Mouse (Mus musculus) macrophage (primary cell): Measurements from ENCODE around the gene 4932415D10Rik. TPM values are rescaled to one million over a fixed set of nuclear protein-coding genes. Genes with fewer than 3 reads are reported as not detected.

Experiments
- H3K27ac ChIP-seq: fragments of 350-480 bp; formaldehyde crosslinking; 2 replicates; pipeline ENCODE4 v1.9.0; 2021
- H3K36me3 ChIP-seq: fragments of 350-480 bp; formaldehyde crosslinking; 2 replicates; pipeline ENCODE4 v1.9.0; 2021; ENCODE audit errors: inconsistent target
- H3K4me3 ChIP-seq: fragments of 350-480 bp; formaldehyde crosslinking; 2 replicates; pipeline ENCODE4 v1.9.0; 2021; ENCODE audit errors: inconsistent target
- H3K79me2 ChIP-seq: fragments of 350-480 bp; formaldehyde crosslinking; 2 replicates; pipeline ENCODE4 v1.9.0; 2021; ENCODE audit errors: inconsistent target
- WGBS: methylation state at CpG from one replicate; pipeline ENCODE4 v1.1.7; 2026; ENCODE audit warnings: inconsistent platforms; ENCODE audit not compliant: missing documents; 5-methylcytosine and 5-hydroxymethylcytosine counted together
- polyA plus RNA-seq: library from polyadenylated mRNA; stranded (reverse); fragments of 250-400 nt; gene quantifications from 3 replicates; pipeline ENCODE4 v1.2.4, GENCODE M21; 2018; ENCODE audit warnings: inconsistent platforms
- total RNA-seq, 78 experiments: library from RNA; depleted of rRNA; stranded (reverse); fragments of 250-400 nt; gene quantifications; 1 replicate in 9 of 78; 2 replicates in 24 of 78; 3 replicates in 43 of 78; 4 replicates in 2 of 78; pipeline ENCODE4 v1.2.4; 2018; ENCODE audit warnings: inconsistent platforms in 56 of 78

The 4932415D10Rik gene
- total RNA-seq (2018; cell fraction: chromatin; rRNA removed): not detected
- total RNA-seq (2018; cell fraction: cytosol; rRNA removed): not detected
- not detected for total RNA-seq (2018; cell fraction: nucleus; rRNA removed)
- polyA plus RNA-seq: not detected in 3 replicates

DNA sequence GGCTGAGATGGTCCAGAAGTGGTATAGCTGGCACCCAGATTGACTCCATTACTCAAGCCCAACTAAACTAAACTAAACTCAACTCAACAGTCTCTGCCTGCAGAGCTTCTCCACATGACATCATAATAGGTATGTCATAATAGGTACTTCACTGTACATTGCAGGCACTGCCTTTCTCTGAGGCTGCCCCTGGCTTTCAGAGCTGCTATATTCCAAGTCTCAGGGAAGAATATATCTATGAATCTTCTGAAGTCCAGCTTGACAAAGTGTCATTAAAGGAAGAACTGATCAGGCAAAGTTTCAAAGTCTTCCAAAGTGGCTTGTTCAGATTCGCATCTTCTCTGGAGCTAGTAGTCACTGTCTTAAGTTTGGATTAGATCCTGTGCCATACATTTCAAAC lies at the start of gene 4932415D10Rik:
Gene 4932415D10Rik, minus strand, starts transcription at position 101 of the 400 bp plus-strand sequence.
- Histone ChIP-seq H3K79me2 (no peaks in the 10 kb centered on the region), H3K27ac (no peak within 1 kb of the TSS)
- 100% methylated on average over 1 of the region's 1 CpGs for WGBS

DNA sequence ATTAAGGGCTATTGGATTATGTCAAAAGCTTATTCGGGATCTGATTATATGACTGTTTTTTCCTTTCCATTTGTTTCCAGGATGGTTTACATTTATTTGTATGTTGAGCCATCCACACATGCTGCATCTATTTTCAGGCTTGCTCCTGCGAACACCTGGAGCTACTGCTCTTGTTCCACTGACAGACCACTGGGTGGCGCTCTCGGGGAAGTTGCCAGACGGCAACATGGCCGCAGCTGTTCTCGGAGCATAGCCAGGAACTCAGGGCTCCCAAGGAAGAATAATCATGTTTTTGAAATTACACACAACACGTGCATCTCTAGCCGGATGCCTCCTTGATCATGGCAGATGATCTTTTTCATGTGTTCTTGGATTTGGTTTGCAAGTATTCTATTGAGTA lies 45.5 kb upstream of the 4932415D10Rik start:
- H3K79me2 ChIP-seq: no peaks in the 10 kb centered on the region
- H3K4me3 ChIP-seq: no peak overlapping the region
- no peaks in the 10 kb centered on the region for H3K36me3 ChIP-seq
- no peak overlapping the region for H3K27ac ChIP-seq
- 95% methylated on average over 9 of the region's 9 CpGs for WGBS

More for the DNA sequence above, at the start of gene 4932415D10Rik:
- no peaks in the 10 kb centered on the region for H3K36me3 ChIP-seq
- no peak within 1 kb of the TSS for H3K4me3 ChIP-seq

DNA sequence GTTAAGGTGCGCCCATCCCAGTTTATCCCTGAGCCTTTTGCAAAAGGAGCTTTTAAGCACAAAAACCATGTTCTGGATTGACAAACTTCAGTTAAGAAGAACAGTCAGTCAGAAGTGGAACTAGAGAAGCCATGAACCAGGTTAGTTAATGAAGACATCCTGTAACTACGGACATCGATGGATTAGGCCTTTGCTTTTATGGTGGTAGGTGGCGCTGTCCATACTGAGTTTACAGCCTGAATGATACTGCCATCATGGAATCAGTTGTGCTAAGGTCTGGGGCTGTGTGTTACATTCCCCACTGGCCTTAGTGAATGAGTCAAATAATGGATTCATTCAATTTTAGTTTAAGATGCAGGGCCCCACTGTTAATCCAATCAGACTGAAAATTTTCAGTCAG lies 39.0 kb upstream of the 4932415D10Rik start:
- no peaks in the 10 kb centered on the region for H3K36me3 ChIP-seq
- no peak overlapping the region for H3K4me3 ChIP-seq
- H3K27ac ChIP-seq: no peak overlapping the region
- no peaks in the 10 kb centered on the region for H3K79me2 ChIP-seq
- 98% methylated on average over 4 of the region's 4 CpGs for WGBS

DNA sequence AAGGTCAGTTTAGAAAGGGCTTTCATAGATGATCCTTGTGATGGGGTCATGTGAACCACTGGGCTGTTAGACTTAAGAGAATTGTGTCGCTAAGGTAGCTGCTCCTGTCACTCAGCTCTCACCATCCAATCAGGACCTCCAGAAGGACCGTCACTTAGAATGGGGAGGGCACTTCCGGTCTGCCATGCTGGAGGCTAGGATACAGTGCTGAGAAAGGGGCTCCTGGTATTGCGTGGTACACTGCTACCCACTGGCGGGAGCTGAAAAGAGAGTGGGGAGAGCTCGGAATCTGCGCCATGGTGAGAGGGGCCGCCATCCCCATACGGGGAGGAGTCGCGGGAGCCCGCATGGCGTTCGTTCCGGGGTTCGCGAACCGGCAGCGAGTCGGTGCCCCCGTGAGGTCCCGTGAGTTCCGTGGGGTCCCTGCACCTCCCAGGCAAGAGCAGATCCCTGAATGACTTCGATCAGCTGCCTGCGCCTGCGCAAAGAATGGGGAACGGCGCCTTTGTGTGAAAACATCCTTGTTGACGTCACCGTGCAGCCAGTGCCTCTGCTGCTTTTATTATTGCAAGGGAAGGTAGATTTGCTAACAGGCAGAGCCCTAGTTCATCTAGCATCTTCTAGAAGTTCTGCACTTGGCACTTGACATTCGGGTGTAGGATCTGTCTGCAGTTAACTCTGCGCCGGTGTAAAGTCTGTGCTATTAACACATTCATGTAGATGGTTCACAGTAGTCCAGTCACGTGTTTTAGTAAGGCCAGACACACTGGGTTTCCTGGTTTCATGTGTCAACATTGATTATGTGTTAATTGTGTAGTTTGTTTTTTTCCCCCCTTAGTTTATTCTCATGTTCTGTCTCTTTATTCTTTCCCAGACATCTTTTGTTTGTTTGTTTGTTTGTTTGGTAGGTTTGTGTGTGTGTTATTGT lies 38.0 kb upstream of the 4932415D10Rik start, which contains the start of gene Gm4924:
Gene Gm4924, plus strand, starts transcription at position 173 of the 928 bp plus-strand sequence.
- H3K79me2 ChIP-seq: no peaks in the 10 kb centered on the region
- H3K4me3 ChIP-seq: peak within 1 kb of the TSS; percentile 50
- WGBS: 5% methylated on average over 34 of the region's 34 CpGs
- peak within 1 kb of the TSS; percentile 36 for H3K27ac ChIP-seq
- H3K36me3 ChIP-seq: no peaks in the 10 kb centered on the region

DNA sequence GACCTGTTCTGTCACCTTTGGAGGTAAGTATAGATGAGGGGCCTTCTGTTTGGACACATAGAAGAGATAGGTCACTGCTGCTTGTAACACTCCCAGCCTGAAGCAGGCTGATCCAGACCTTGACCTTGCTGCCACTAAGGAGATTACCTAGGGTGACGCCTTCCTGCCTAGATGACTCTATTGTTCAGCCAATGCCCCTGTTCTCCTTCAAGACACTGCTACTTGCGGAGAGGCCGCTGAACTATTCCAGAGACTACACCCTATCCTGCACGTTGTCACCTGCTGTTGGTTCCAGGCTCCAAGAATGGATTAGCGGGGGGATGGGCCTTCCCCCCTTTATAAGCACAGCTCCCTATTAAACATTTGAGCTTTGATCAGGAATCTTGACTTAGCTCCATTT lies 13.4 kb upstream of the 4932415D10Rik start:
- 81% methylated on average over 4 of the region's 5 CpGs for WGBS
- no peaks in the 10 kb centered on the region for H3K36me3 ChIP-seq
- H3K27ac ChIP-seq: no peak overlapping the region
- H3K4me3 ChIP-seq: no peak overlapping the region
- H3K79me2 ChIP-seq: no peaks in the 10 kb centered on the region

DNA sequence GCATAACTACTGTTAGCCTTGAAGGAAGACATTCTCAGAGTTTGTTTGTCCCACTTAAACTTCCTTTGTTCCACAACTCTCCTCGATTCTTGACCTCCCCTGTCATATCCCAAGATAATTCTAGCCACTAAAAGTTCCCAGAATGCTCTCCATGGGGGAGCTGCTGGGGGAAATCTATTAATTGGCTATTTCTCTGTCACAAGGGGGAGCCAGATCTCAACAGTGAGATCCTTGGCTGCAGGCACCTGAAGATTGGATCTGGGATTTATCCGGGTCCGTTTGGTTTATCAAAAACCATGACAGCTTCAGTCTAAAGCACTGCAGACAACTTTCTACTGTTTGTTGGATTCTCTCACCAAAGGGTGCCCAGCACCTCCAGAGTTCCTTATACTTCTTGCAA lies 3.8 kb upstream of the 4932415D10Rik start:
- WGBS: 68% methylated on average over 3 of the region's 3 CpGs
- H3K79me2 ChIP-seq: no peaks in the 10 kb centered on the region

DNA sequence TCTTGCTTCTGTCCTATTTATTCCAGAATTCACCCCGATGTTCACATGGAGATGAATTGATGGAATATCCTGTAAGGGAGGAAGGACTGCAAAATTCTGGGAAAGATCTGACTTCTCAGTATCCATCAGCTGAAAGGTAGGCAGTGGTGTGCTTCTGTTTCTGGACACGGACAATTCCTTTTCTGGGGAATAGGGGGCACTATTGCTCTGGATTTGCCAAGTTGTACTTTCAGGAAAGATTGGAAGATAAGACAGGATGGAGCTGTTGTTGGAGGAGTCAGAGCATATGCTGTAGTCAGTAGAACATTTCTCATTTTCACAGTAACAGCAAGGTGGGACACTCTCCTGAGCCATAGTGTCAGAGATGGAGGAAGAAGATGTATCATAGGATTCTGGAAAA lies 19.9 kb downstream of the 4932415D10Rik start:
- H3K79me2 ChIP-seq: no peaks in the 10 kb centered on the region
- WGBS: 43% methylated on average over 2 of the region's 2 CpGs
- H3K36me3 ChIP-seq: no peaks in the 10 kb centered on the region
- H3K27ac ChIP-seq: no peak overlapping the region
- H3K4me3 ChIP-seq: no peak overlapping the region

More for the DNA sequence above, 3.8 kb upstream of the 4932415D10Rik start:
- H3K27ac ChIP-seq: no peak overlapping the region
- no peaks in the 10 kb centered on the region for H3K36me3 ChIP-seq
- H3K4me3 ChIP-seq: no peak overlapping the region

DNA sequence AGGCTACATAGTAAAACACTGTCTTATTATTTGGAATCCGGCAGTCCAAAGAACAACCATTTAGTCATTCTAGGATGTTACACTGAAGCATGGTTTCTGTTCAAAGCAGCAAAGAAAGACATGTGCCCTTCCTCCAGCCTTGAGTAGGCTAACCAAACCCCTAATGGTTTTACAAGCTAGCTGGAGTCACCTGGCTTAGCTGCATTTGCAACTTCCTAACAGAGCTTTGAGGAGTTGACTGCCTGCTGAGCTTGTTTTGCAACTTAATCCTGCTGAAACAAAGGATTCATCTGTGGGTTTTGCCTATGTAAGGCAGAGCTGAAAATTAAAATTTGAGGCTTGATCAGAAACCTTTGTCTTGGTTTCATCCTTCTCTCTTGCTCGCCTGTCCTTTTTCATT lies 59.1 kb downstream of the 4932415D10Rik start:
- Histone ChIP-seq H3K79me2 (no peaks in the 10 kb centered on the region), H3K36me3 (no peaks in the 10 kb centered on the region), H3K4me3 (no peak overlapping the region), H3K27ac (no peak overlapping the region)
- 90% methylated on average over 2 of the region's 2 CpGs for WGBS

DNA sequence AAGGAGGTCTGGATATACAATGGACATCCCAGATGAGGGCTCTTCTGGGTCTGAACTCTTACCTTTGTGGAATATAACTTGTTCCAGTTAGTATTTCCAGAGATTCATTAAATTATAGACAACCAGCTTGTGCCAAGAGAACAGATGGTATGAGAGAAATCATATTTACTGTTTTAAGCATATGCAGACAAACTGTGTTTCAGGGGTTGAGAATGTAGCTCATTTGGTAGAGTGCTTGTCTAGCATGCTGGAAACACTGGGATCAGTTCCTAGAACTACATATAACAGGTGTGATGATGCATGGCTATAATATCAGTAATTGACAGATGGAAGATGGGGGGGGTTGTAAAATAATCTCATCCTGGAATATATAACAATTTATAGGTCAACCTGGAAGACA lies 71.4 kb downstream of the 4932415D10Rik start:
- Histone ChIP-seq H3K4me3 (no peak overlapping the region), H3K27ac (no peak overlapping the region), H3K36me3 (no peaks in the 10 kb centered on the region), H3K79me2 (0 out of 2 replicates have a peak, but pooled peaks cover under 1% of the 10 kb centered on the region)

GRCm38 (mm10) chr10:82241401-82241788 lies 75.0 kb downstream of the 4932415D10Rik start:
- WGBS: 74% methylated on average over 5 of the region's 5 CpGs

GRCm38 (mm10) chr10:82240742-82241400 lies 75.5 kb downstream of the 4932415D10Rik start, which contains the start of gene Zfp938:
TSS of gene Zfp938 (minus strand) at chr10:82241280.
- Histone ChIP-seq H3K27ac (peak within 1 kb of the TSS; percentile 39), H3K79me2 (peaks cover 36% of the 10 kb centered on the region), H3K36me3 (no peaks in the 10 kb centered on the region), H3K4me3 (peak within 1 kb of the TSS; percentile 91)
- 6% methylated on average over 27 of the region's 27 CpGs for WGBS

More at GRCm38 (mm10) chr10:82241401-82241788, 75.0 kb downstream of the 4932415D10Rik start:
- no peak overlapping the region for H3K27ac ChIP-seq
- H3K4me3 ChIP-seq: peak overlapping the region; percentile 91
- no peaks in the 10 kb centered on the region for H3K36me3 ChIP-seq
- H3K79me2 ChIP-seq: peaks cover 36% of the 10 kb centered on the region

Other genes with a start within 250 kb of the 4932415D10Rik start
- gene BC024063, start 233.2 kb downstream of the 4932415D10Rik start, polyA plus RNA-seq: 0.35 to 0.70 TPM (median 0.36 TPM) in 3 replicates
- 1.6 to 3.3 TPM (median 3.0 TPM) in 3 replicates for gene AU041133, start 188.6 kb downstream of the 4932415D10Rik start, polyA plus RNA-seq
- gene Zfp938, start 75.3 kb downstream of the 4932415D10Rik start, polyA plus RNA-seq: 3.5 to 5.7 TPM (median 4.6 TPM) in 3 replicates
- 1.2 to 2.6 TPM (median 2.2 TPM) in 3 replicates for gene Gm4924, start 37.7 kb upstream of the 4932415D10Rik start, polyA plus RNA-seq
- gene Gm1553, start 176.0 kb upstream of the 4932415D10Rik start, polyA plus RNA-seq: not detected in 3 replicates